Mouse (Mus musculus): ENCODE data around the gene Mc1r. TPM values are rescaled to one million over a fixed set of nuclear protein-coding genes. Genes with fewer than 3 reads are reported as not detected.

The Mc1r gene
- polyA plus RNA-seq, 1 experiment from 2014 or later, result 0.06 TPM

Other genes with a start within 250 kb of the Mc1r start
- 1.6 TPM in 2 replicates for gene Sult5a1, start 248.8 kb upstream of the Mc1r start, polyA plus RNA-seq (2015; fragmentation: Nextera tagmentation; extraction: Ambion mirVana)
- 0.18 and 0.50 TPM in 2 replicates for gene Dpep1, start 220.9 kb upstream of the Mc1r start, polyA plus RNA-seq (2015; fragmentation: Nextera tagmentation; extraction: Ambion mirVana)
- gene Chmp1a, start 194.3 kb upstream of the Mc1r start, polyA plus RNA-seq (2015; fragmentation: Nextera tagmentation; extraction: Ambion mirVana), result 200 and 215 TPM in 2 replicates
- gene Spata33, start 194.3 kb upstream of the Mc1r start, polyA plus RNA-seq (2015; fragmentation: Nextera tagmentation; extraction: Ambion mirVana), result 6.2 and 8.7 TPM in 2 replicates
- gene Cdk10, start 182.3 kb upstream of the Mc1r start, polyA plus RNA-seq (2015; fragmentation: Nextera tagmentation; extraction: Ambion mirVana), result 45.2 and 48.5 TPM in 2 replicates
- 10.1 and 11.4 TPM in 2 replicates for gene Spata2l, start 170.9 kb upstream of the Mc1r start, polyA plus RNA-seq (2015; fragmentation: Nextera tagmentation; extraction: Ambion mirVana)
- 24.7 and 25.2 TPM in 2 replicates for gene Zfp276, start 152.9 kb upstream of the Mc1r start, polyA plus RNA-seq (2015; fragmentation: Nextera tagmentation; extraction: Ambion mirVana)
- gene Vps9d1, start 152.8 kb upstream of the Mc1r start, polyA plus RNA-seq (2015; fragmentation: Nextera tagmentation; extraction: Ambion mirVana), result 58.8 and 66.6 TPM in 2 replicates
- 6.9 and 10.6 TPM in 2 replicates for gene Fanca, start 88.5 kb upstream of the Mc1r start, polyA plus RNA-seq (2015; fragmentation: Nextera tagmentation; extraction: Ambion mirVana)
- 38.3 and 39.5 TPM in 2 replicates for gene Spire2, start 74.4 kb upstream of the Mc1r start, polyA plus RNA-seq (2015; fragmentation: Nextera tagmentation; extraction: Ambion mirVana)
- gene Tcf25, start 33.4 kb upstream of the Mc1r start, polyA plus RNA-seq (2015; fragmentation: Nextera tagmentation; extraction: Ambion mirVana), result 332 and 377 TPM in 2 replicates
- 1,757 and 1,788 TPM in 2 replicates for gene Tubb3, start 4.3 kb downstream of the Mc1r start, polyA plus RNA-seq (2015; fragmentation: Nextera tagmentation; extraction: Ambion mirVana)
- gene Def8, start 16.4 kb downstream of the Mc1r start, polyA plus RNA-seq (2015; fragmentation: Nextera tagmentation; extraction: Ambion mirVana), result 48.6 and 51.6 TPM in 2 replicates
- 49.9 and 52.9 TPM in 2 replicates for gene Afg3l1, start 70.8 kb downstream of the Mc1r start, polyA plus RNA-seq (2015; fragmentation: Nextera tagmentation; extraction: Ambion mirVana)
- 80.1 and 90.3 TPM in 2 replicates for gene Dbndd1, start 108.4 kb downstream of the Mc1r start, polyA plus RNA-seq (2015; fragmentation: Nextera tagmentation; extraction: Ambion mirVana)
- 39.0 and 43.3 TPM in 2 replicates for gene Gas8, start 111.7 kb downstream of the Mc1r start, polyA plus RNA-seq (2015; fragmentation: Nextera tagmentation; extraction: Ambion mirVana)
- gene Rhou, start 246.8 kb downstream of the Mc1r start, polyA plus RNA-seq (2015; fragmentation: Nextera tagmentation; extraction: Ambion mirVana), result 10.5 and 11.9 TPM in 2 replicates

Data from hindbrain, embryonic 15.5 days (tissue).